Mouse (Mus musculus): ENCODE results near the gene Kctd5. TPM values are rescaled to one million over a fixed set of nuclear protein-coding genes. Genes with fewer than 3 reads are reported as not detected.

Kctd5 gene
- polyA plus RNA-seq, 1 experiment from 2014 or later: 49.2 TPM

DNA sequence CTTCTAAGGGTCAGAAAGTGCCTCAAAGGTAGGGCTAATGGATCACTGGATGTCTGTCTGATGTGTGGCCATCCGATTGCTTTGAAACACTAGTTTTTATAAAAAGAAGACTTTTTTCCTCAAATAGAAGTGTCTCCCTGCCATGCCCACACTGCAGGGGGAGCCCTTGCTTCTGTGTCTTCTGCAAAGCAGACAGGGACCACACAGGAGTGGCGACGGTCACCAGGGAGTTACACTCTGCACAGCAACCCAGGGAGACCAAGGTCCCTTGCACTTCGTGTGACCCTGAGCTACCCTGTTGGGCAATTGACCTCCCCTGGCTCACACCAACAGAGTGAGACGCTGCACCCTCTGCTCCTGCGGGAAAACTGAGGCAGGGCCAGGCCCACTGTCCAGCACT is 36.3 kb downstream of the Kctd5 start:
- no peak for ATAC-seq (ENCODE audit: insufficient number of reproducible peaks, low FRiP score)
- Histone ChIP-seq H3K27me3 (replicated peaks) (no peaks in the 10 kb centered on the region), H3K9ac (no peak overlapping the region), H3K4me3 (no peak overlapping the region), H3K36me3 (no peaks in the 10 kb centered on the region), H3K9me3 (replicated peaks) (no peaks in the 10 kb centered on the region; the same call in 1 of the 2 replicates), H3K4me1 (replicated peaks) (peaks cover 10% of the 10 kb centered on the region; the same call in 1 of the 2 replicates), H3K27ac (ENCODE audit: poor library complexity, severe bottlenecking) (no peak overlapping the region), H3K4me2 (no peak overlapping the region)
- 63% methylated on average over 6 of the region's 6 CpGs for WGBS

DNA sequence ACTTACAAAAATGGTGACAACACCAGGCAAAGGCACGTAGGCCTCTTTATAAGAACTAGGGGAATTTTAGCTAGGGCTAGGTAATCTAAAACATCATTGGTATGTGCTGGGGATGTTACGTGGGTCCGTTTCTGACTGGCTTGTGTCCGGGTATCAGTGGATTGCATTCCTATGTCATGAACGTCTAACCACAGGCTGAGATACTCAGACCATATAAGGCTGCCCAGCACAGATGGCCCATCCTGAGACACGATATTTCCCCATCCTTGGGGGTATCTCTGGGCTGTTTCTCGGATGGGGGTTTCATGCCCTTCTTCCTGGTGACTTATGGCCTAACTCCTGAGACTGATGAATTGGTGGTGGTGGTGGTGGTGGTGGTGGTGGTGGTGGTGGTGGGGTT is 38.2 kb downstream of the Kctd5 start:
- no peak overlapping the region for H3K4me3 ChIP-seq
- H3K9me3 ChIP-seq (replicated peaks): no peaks in the 10 kb centered on the region; the same call in 1 of the 2 replicates
- 33% methylated on average over 7 of the region's 7 CpGs for WGBS
- no peak overlapping the region; the same call in 1 of the 2 replicates for H3K27ac ChIP-seq (ENCODE audit: poor library complexity, severe bottlenecking)
- H3K27me3 ChIP-seq (replicated peaks): no peaks in the 10 kb centered on the region
- peaks cover 10% of the 10 kb centered on the region; the same call in 1 of the 2 replicates for H3K4me1 ChIP-seq (replicated peaks)
- no peak overlapping the region for H3K4me2 ChIP-seq
- no peaks in the 10 kb centered on the region for H3K36me3 ChIP-seq
- ATAC-seq (ENCODE audit: insufficient number of reproducible peaks, low FRiP score): no peak; the same call in 1 of the 2 replicates
- H3K9ac ChIP-seq: no peak overlapping the region

DNA sequence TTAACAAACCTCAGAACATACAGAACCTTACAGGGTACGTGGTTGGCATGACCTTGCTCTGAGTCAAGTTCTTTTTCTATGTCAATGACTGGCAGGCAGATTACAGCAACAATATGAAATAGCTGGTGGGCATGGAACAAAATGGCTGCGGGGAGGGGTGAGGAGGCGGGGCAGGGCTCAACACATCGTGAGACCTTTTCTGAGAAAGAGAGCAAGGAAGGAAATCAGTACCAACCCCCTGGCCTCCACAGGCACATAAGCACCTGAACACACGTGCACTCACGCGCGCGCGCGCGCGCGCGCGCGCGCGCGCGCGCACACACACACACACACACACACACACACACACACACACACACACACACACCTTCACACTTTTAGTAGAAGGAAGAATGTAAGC is 42.7 kb downstream of the Kctd5 start:
- Histone ChIP-seq H3K36me3 (no peaks in the 10 kb centered on the region), H3K9me3 (replicated peaks) (no peaks in the 10 kb centered on the region), H3K4me1 (replicated peaks) (peaks cover 10% of the 10 kb centered on the region; the same call in 1 of the 2 replicates), H3K4me2 (no peak overlapping the region), H3K27ac (ENCODE audit: poor library complexity, severe bottlenecking) (no peak overlapping the region), H3K4me3 (no peak overlapping the region), H3K9ac (no peak overlapping the region), H3K27me3 (replicated peaks) (peaks cover 7% of the 10 kb centered on the region)
- WGBS: 62% methylated on average over 10 of the region's 22 CpGs
- ATAC-seq (ENCODE audit: insufficient number of reproducible peaks, low FRiP score): no peak

DNA sequence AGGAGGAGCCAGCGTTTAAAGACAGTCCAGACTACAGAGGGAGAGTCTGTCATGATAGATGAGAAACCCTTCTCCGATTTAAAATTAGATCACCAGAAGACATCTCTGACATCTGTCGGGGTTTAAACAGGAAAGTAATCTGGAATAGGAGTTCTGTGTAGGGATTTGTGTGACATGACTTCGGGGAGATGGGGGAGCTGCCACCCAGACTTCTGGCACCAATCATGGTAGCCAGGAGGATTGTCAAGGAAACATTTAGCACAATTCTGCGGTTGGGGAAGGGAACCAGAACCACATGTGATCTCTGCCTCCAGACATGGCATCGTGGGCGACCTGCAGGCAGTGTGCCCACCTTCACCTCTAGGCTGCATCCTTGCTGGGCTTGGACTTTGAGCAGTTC is 43.8 kb downstream of the Kctd5 start:
- Histone ChIP-seq H3K27me3 (replicated peaks) (peaks cover 7% of the 10 kb centered on the region), H3K4me2 (no peak overlapping the region), H3K4me3 (no peak overlapping the region), H3K9ac (no peak overlapping the region), H3K36me3 (no peaks in the 10 kb centered on the region), H3K27ac (ENCODE audit: poor library complexity, severe bottlenecking) (no peak overlapping the region), H3K9me3 (replicated peaks) (no peaks in the 10 kb centered on the region), H3K4me1 (replicated peaks) (0 out of 2 replicates have a peak, but pooled peaks cover 2% of the 10 kb centered on the region)
- 74% methylated on average over 7 of the region's 7 CpGs for WGBS
- ATAC-seq (ENCODE audit: insufficient number of reproducible peaks, low FRiP score): no peak

DNA sequence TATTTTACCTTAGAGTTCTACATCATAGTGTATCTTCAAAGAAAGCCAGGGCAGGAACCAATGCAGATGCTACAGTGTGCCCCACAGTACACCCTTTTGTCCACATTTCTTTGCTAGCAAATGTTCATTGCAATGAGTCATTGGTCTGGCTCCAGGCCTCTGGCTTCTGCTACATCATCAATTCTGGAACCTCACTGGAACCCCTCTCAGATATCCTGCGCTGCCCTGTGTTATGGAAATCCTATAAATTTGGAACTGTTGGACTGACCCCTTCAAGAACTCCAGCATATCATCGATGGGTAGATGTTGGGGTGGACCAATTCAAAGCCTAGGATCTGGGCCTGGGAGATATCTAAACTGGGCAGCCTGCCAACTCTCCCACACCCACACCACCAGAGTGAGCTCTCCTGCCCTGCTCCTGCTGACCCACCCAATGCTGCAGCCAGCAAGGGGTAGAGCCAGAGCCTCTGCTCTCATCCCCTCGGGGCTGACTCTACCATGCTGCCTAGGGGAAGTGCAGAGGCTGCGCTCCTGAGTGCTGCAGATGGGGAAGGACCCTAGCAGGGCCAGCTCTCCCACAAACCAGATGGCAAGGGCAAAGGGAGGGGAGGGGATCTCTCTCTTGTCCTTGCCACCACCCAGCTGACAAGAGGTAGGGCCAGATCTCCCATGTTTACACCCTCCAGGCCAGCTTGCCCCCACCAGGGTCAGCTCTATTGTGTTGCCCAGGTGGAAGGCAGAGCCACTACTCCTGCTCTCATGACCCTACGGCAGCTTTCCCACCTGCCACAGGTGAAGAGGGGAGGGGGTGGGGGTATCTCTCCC is 51.7 kb downstream of the Kctd5 start:
- Histone ChIP-seq H3K9me3 (replicated peaks) (no peaks in the 10 kb centered on the region), H3K4me1 (replicated peaks) (peaks cover 6% of the 10 kb centered on the region), H3K36me3 (no peaks in the 10 kb centered on the region), H3K9ac (no peak overlapping the region), H3K27ac (ENCODE audit: poor library complexity, severe bottlenecking) (no peak overlapping the region), H3K4me2 (no peak overlapping the region), H3K27me3 (replicated peaks) (peaks cover 6% of the 10 kb centered on the region), H3K4me3 (no peak overlapping the region)
- ATAC-seq (ENCODE audit: insufficient number of reproducible peaks, low FRiP score): peak; percentile 55; the same call in 1 of the 2 replicates
- 59% methylated on average over 5 of the region's 5 CpGs for WGBS

DNA sequence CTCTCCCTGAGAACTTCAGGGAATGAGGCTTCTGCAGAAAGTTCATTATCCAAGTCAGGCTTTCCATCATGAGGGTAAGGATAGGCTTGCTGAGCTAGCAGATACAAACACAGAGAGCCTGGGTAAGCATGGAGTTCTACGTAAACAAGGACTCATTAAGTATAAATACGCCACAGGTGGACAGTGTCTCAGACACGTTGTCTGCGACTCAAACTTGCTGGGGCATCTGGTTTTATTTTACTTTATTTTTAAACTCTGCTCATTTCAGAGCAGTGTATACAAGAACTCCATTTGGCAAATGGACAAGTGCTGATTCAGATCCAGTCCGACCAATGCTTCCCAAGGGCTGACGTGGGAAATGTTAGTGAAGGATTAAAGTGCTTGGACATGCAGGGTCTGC is 52.6 kb downstream of the Kctd5 start:
- ATAC-seq (ENCODE audit: insufficient number of reproducible peaks, low FRiP score): no peak
- WGBS: 67% methylated on average over 6 of the region's 6 CpGs
- no peak overlapping the region for H3K27ac ChIP-seq (ENCODE audit: poor library complexity, severe bottlenecking)

DNA sequence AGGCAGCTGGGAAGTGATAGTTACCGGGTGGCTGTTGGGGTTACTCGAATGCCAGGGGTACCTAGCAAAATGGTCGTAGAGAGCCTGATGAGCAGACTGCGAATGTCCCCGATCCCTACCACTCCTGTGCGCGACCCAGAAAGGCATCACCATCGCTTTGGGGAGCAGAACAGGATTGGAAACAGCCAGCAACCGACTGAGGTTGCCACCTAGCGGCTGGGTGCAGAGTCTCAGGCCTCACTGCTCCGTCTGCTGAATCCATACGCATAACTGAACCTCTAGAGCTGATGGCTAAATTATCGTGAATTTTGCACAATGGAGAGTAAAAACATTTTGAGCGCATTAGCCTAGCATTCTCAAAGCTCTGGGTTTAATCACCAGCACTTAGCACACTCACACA is 57.6 kb downstream of the Kctd5 start:
- H3K4me3 ChIP-seq: no peak overlapping the region
- H3K9me3 ChIP-seq (replicated peaks): no peaks in the 10 kb centered on the region
- ATAC-seq (ENCODE audit: insufficient number of reproducible peaks, low FRiP score): no peak
- no peak overlapping the region for H3K4me2 ChIP-seq
- 24% methylated on average over 14 of the region's 14 CpGs for WGBS
- no peak overlapping the region for H3K27ac ChIP-seq (ENCODE audit: poor library complexity, severe bottlenecking)
- H3K4me1 ChIP-seq (replicated peaks): no peaks in the 10 kb centered on the region
- H3K36me3 ChIP-seq: no peaks in the 10 kb centered on the region
- peaks cover 11% of the 10 kb centered on the region for H3K27me3 ChIP-seq (replicated peaks)
- H3K9ac ChIP-seq: no peak overlapping the region

More for the DNA sequence above, 52.6 kb downstream of the Kctd5 start:
- H3K27me3 ChIP-seq (replicated peaks): peaks cover 10% of the 10 kb centered on the region
- H3K9me3 ChIP-seq (replicated peaks): no peaks in the 10 kb centered on the region
- H3K4me3 ChIP-seq: no peak overlapping the region
- H3K4me1 ChIP-seq (replicated peaks): peaks cover 6% of the 10 kb centered on the region
- no peak overlapping the region for H3K9ac ChIP-seq
- no peaks in the 10 kb centered on the region for H3K36me3 ChIP-seq
- no peak overlapping the region for H3K4me2 ChIP-seq

DNA sequence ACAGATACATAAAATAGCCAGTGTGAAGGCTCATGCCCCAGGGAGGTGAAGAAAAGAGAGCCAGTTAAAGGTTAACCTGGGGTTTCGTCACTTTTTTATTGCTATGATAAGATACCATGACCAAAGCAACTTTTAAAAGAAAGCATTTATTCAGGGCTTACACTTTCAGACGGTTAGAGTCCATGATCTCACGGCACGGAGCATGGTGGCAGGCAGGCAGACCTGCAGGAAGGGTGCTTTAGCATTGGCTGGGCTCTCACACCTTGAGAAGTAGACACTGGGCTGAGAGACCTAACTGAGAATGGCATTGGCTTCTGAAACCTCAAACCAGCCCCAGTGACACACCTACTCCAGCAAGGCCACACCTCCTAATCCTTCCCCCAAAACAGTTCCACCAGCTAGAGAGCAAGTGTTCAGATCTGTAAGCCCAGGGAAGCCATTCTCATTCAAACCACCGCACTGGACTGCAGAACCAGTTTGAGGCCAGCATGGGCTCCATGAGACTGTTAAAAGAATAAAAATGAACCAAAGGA is 58.8 kb downstream of the Kctd5 start:
- Histone ChIP-seq H3K27ac (ENCODE audit: poor library complexity, severe bottlenecking) (no peak overlapping the region), H3K9me3 (replicated peaks) (no peaks in the 10 kb centered on the region), H3K36me3 (no peaks in the 10 kb centered on the region), H3K27me3 (replicated peaks) (peaks cover 11% of the 10 kb centered on the region), H3K4me3 (no peak overlapping the region), H3K9ac (no peak overlapping the region), H3K4me2 (no peak overlapping the region), H3K4me1 (replicated peaks) (no peaks in the 10 kb centered on the region)
- no peak for ATAC-seq (ENCODE audit: insufficient number of reproducible peaks, low FRiP score)
- 70% methylated on average over 5 of the region's 5 CpGs for WGBS

DNA sequence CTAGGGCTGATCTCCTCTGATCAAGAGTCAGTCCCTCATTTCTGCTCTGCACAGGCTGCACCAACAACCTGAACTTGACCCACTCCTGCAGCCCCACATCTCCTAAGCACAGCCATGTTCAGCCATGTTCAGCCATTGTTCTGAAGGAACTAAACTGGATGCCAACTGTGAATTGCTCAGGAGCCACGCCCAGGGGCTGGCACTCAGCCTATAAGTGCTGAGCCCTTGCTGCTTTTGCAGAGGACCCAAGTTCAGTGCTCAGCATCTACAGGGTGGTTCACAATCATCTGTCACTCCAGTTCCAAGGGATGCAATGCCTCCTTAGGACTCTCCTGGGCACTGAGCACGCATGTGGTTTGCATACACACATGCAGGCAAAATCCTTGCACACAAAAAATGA is 60.4 kb downstream of the Kctd5 start:
- Histone ChIP-seq H3K27ac (ENCODE audit: poor library complexity, severe bottlenecking) (no peak overlapping the region), H3K4me2 (no peak overlapping the region), H3K9me3 (replicated peaks) (no peaks in the 10 kb centered on the region), H3K9ac (no peak overlapping the region), H3K36me3 (no peaks in the 10 kb centered on the region), H3K27me3 (replicated peaks) (peaks cover 12% of the 10 kb centered on the region), H3K4me3 (no peak overlapping the region), H3K4me1 (replicated peaks) (no peaks in the 10 kb centered on the region)
- ATAC-seq (ENCODE audit: insufficient number of reproducible peaks, low FRiP score): no peak
- 73% methylated on average over 2 of the region's 2 CpGs for WGBS

DNA sequence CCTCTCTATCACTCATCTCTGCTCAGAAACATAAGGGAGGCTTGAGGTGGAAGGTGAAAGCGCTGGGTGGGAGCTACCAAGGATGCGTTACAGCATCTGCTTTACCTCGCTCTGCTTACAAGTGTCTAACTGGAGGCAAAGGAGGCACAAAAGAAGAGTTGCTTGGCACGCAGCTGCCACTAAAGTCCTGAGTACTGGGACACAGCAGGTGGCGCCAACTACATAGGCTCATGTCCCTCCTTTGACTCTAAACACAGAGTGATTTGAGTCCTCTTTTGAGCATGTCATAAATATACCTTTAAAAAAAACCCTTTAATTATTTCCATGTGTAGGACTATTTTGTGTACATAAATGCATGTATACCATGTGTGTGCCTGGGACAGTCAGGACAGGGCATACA is 63.7 kb downstream of the Kctd5 start:
- Histone ChIP-seq H3K36me3 (no peaks in the 10 kb centered on the region), H3K27me3 (replicated peaks) (0 out of 2 replicates have a peak, but pooled peaks cover 6% of the 10 kb centered on the region)
- 59% methylated on average over 5 of the region's 5 CpGs for WGBS

DNA sequence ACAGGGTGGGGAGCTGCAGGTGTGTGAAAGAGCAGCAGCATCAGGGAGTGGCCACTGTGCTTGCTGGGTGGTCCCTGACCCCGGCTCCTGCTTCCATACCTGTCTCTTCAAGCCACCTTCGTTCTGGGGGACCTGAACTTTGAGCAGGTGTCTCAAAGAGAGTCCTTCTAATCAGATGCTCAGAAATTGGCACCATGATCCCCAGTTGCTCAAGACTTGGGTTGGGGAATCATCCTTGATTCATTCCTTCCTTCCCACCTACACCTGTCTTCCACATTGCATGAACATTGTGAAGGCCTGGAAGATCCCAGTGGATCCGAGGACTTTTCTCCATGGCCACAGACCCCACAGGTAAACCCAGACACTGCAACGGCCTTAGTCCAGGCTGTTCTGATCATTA is 65.2 kb downstream of the Kctd5 start:
- H3K27ac ChIP-seq (ENCODE audit: poor library complexity, severe bottlenecking): no peak overlapping the region
- H3K9ac ChIP-seq: no peak overlapping the region
- WGBS: 65% methylated on average over 4 of the region's 4 CpGs
- no peaks in the 10 kb centered on the region for H3K4me1 ChIP-seq (replicated peaks)
- no peaks in the 10 kb centered on the region for H3K36me3 ChIP-seq
- ATAC-seq (ENCODE audit: insufficient number of reproducible peaks, low FRiP score): no peak
- H3K4me3 ChIP-seq: no peak overlapping the region
- H3K27me3 ChIP-seq (replicated peaks): 0 out of 2 replicates have a peak, but pooled peaks cover 6% of the 10 kb centered on the region
- no peaks in the 10 kb centered on the region; the same call in 1 of the 2 replicates for H3K9me3 ChIP-seq (replicated peaks)
- no peak overlapping the region for H3K4me2 ChIP-seq

More for the DNA sequence above, 63.7 kb downstream of the Kctd5 start:
- no peak overlapping the region for H3K9ac ChIP-seq
- no peaks in the 10 kb centered on the region; the same call in 1 of the 2 replicates for H3K9me3 ChIP-seq (replicated peaks)
- H3K4me1 ChIP-seq (replicated peaks): no peaks in the 10 kb centered on the region
- H3K4me3 ChIP-seq: no peak overlapping the region
- no peak overlapping the region for H3K27ac ChIP-seq (ENCODE audit: poor library complexity, severe bottlenecking)
- no peak overlapping the region for H3K4me2 ChIP-seq
- no peak for ATAC-seq (ENCODE audit: insufficient number of reproducible peaks, low FRiP score)
